Mouse (Mus musculus) forelimb bud, embryonic 11.5 days (tissue): ENCODE measurements around the gene Mrtfa.
A peak's percentile ranks its signal among the peaks of the same experiment; 100 is the strongest.

ENCODE experiments used
- DNase-seq: peaks from one replicate; pipeline ENCODE4 v3.0.0-alpha.2; 2012; ENCODE audit warnings: low read depth, low spot score

The Mrtfa gene

GRCm38 (mm10) chr15:81067761-81068160 lies 122.8 kb downstream of the Mrtfa start:
- DNase-seq = no peak

GRCm38 (mm10) chr15:81066976-81067375 lies 123.6 kb downstream of the Mrtfa start:
- DNase-seq = no peak

- DNase-seq = no peak
Measured at GRCm38 (mm10) chr15:81064661-81065060, 125.9 kb downstream of the Mrtfa start.

GRCm38 (mm10) chr15:81064143-81064542 lies 126.4 kb downstream of the Mrtfa start:
- DNase-seq = peak; percentile 54

DNA sequence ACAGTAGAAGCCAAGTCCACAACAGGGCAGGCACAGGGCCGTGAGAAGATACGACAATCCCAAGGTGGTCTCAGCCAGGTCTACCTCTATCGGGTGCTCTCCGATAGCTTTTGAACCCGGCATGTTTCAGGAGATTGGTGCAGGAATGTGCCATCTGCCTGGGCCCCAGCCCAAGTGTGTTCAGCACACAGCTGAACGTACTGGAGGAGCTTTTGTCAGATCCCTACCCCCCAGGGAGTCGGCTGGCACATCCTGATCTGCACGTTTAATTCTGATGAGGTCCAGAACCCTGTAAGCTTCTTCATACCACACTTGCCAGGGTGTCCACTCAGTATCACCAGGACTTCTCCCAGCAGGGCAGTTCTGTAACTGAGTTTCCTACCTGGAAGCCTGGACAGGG lies 127.9 kb downstream of the Mrtfa start:
- no peak for DNase-seq

- peak; percentile 79 for DNase-seq
Measured at GRCm38 (mm10) chr15:81062175-81062588, 128.4 kb downstream of the Mrtfa start.

DNA sequence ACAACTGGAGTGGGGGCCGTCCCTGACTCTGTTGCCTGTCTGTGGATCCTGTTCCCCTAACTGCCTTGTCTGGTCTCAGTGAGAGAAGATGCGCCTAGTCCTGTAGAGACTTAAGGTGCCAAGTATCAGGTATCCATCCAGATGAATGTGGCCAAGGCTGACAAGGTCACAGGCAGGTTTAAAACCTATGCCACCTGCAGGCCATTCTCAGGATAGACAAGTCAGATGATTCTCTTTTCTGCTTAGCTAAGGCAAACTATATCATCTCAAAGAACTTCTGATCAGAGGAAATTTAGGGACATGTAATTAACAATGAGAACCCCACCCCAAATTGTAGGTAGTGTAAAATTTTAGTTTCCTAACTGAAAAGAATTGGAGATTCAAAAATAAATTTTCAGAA lies 129.6 kb downstream of the Mrtfa start:
- no peak for DNase-seq

GRCm38 (mm10) chr15:81057736-81058135 lies 132.8 kb downstream of the Mrtfa start:
- DNase-seq = no peak

DNA sequence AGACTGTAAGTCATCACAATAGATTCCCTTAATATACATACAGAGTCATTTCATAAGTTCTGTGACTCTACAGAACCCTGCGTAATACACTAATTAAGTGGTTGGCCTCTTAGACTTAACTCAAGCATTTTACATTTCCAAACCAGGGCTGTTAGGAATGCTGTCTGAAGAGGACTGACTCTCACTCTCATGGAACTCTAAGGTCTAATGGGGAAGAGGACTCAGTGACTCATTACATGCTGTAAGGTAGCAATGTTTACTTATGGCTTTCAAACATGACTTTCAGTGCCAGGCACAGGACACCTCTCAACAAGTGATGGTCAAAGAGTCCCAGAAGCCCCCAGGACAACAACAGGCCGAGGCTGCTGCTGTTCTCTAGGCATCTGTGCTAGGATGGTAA lies 135.1 kb downstream of the Mrtfa start:
- no peak for DNase-seq

GRCm38 (mm10) chr15:81052491-81052890 lies 138.1 kb downstream of the Mrtfa start:
- no peak for DNase-seq

DNA sequence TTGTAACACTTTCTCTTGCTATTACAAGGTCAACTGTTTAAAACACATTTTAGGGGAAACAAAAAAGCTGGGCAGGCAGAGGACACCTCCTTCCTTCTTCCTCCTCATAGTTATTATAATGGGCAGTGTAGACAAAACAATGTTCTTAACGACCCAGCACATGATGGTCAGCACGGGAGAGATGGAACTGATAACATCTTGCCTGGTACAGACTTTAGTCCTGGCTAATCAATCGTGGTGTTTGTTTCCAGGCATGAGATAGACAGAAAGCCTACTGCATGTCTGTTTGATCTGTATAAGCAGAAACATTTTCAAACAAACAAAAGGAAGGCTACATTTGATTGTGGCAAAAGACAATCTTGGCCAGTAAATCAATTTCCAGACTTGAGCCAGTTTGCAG lies 140.1 kb downstream of the Mrtfa start:
- no peak for DNase-seq

GRCm38 (mm10) chr15:81049401-81050053 lies 141.0 kb downstream of the Mrtfa start:
- peak; percentile 21 for DNase-seq

DNA sequence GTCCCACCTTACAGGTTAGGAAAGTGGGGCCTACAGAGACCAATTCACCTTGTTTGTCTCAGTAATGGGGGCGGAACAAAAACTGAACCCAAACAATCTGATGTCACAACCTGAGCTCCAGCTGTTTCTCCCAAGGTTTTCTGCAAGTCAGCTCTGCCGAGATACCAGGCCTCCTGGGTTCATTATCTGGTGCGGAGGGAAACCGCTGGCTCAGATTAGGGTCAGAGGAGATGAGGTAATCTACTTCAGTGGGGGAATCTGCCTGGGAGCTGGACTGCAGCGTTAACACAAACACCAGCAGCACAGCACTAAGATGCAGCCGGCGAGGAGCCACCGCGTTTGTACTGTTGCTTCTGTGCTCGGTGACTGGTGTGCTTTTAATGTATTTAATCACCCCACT lies 143.1 kb downstream of the Mrtfa start:
- no peak for DNase-seq

DNA sequence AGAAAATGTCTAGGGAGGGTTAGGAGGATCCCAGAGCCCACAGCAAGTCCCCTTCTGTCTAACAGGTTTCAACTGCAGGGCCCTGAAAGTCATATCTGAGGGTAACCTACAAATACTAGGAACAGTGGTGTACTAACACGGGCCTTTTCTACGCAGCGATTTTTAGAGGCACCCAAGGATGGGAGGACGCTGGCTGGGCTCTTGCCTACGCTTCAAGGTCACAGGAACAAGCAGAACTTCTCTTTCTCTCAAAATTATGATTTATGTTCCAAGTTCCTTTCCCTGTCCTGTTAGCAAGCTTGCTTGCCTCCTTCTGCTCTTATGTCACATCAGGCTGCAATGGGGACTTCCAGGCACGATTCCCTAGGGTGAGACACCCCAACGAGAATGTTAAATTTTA lies 144.5 kb downstream of the Mrtfa start:
- DNase-seq = no peak

GRCm38 (mm10) chr15:81045336-81045735 lies 145.2 kb downstream of the Mrtfa start:
- no peak for DNase-seq

GRCm38 (mm10) chr15:81044446-81044845 lies 146.1 kb downstream of the Mrtfa start:
- no peak for DNase-seq

- no peak for DNase-seq
Measured at GRCm38 (mm10) chr15:81042276-81042931, 148.2 kb downstream of the Mrtfa start.

DNA sequence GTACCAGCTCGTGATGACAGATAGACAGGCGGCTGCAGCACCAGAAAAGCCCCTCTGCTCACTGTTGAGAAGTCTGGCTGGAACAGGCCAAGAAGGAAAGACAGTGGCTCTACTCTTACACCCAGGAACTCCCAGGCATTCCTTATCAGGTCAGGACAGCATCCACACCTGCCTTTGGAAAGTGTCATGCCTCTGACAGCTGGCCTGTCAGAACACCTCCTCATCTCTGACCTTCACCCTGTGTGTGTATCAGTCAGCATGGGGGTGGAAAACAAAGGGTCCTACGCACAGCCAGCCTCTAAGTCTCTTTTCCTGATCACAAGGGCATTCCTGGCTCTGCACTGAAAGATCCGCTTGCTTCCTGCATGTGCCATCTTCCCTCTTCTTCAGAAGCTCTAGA lies 148.8 kb downstream of the Mrtfa start:
- DNase-seq = no peak

GRCm38 (mm10) chr15:81038419-81038818 lies 152.1 kb downstream of the Mrtfa start:
- no peak for DNase-seq

- no peak for DNase-seq
Measured at GRCm38 (mm10) chr15:81035417-81036162, 155.0 kb downstream of the Mrtfa start.

- no peak for DNase-seq
Measured at GRCm38 (mm10) chr15:81034119-81034518, 156.4 kb downstream of the Mrtfa start.

- peak; percentile 21 for DNase-seq
Measured at GRCm38 (mm10) chr15:81032941-81033629, 157.5 kb downstream of the Mrtfa start.
